Mouse (Mus musculus): ENCODE measurements around the gene Cog5. TPM values are rescaled to one million over a fixed set of nuclear protein-coding genes. Genes with fewer than 3 reads are reported as not detected.

Cog5 gene
- polyA plus RNA-seq, 1 experiment from 2014 or later = 31.3 TPM

DNA sequence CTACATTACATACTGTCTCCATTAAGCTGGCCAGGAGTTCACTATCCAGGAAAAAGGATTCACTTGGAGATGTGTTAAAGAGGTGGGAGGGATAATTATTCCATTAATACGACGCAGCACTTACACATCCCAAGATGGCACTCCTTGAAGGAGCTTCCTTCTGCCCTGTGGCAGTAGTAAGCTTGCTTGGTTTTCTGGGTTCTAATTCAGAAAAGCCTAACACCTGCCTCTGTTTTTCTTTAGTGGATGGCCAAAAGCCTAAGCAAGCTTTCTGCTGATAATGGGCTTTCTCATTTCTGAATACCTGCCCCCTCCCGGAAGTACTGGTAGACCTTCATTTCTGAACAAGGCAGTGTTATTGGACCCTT lies 19.4 kb upstream of the Cog5 start:
- peak overlapping the region; percentile 95 for H3K4me2 ChIP-seq (ENCODE audit: low read depth, low read length)
- H3K9ac ChIP-seq (ENCODE audit: low read length) = peak overlapping the region; percentile 91
- no peaks in the 10 kb centered on the region for H3K27me3 ChIP-seq (ENCODE audit: control insufficient read depth, insufficient read depth, low read length)
- no peak overlapping the region for H3K4me3 ChIP-seq (replicated peaks; ENCODE audit: low read length)
- no peak overlapping the region for H3K27ac ChIP-seq (ENCODE audit: low read length)
- 87% methylated on average over 3 of the region's 3 CpGs for WGBS
- ATAC-seq (ENCODE audit: insufficient read depth, low FRiP score) = no peak
- H3K36me3 ChIP-seq (ENCODE audit: control insufficient read depth, insufficient read depth, low read length) = no peaks in the 10 kb centered on the region
- no peaks in the 10 kb centered on the region for H3K9me3 ChIP-seq (replicated peaks; ENCODE audit: control insufficient read depth, low read length)
- H3K4me1 ChIP-seq (ENCODE audit: control insufficient read depth, insufficient read depth, low read length) = no peaks in the 10 kb centered on the region; the same call in 1 of the 2 replicates

DNA sequence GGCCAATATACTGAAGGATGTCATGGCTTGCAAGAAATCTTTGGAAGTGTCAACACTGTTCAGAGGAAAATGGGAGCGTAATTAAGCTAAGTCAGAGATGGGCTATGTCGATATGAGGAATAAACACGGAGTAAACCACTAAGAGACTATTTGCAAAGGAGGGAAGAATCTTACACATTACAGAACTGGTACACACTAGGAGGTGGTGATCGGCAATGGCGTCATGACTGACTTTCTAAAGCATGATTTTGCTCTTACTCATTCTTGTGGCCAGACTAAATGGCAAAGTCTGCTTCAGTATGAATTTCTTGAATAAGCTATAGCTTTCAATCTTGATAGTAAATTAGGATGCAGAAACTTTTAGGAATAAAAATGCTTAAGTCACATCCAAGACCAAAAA lies 1.1 kb upstream of the Cog5 start:
- Histone ChIP-seq H3K27me3 (ENCODE audit: control insufficient read depth, insufficient read depth, low read length) (no peaks in the 10 kb centered on the region), H3K4me3 (replicated peaks; ENCODE audit: low read length) (no peak overlapping the region)
- 67% methylated on average over 5 of the region's 5 CpGs for WGBS

DNA sequence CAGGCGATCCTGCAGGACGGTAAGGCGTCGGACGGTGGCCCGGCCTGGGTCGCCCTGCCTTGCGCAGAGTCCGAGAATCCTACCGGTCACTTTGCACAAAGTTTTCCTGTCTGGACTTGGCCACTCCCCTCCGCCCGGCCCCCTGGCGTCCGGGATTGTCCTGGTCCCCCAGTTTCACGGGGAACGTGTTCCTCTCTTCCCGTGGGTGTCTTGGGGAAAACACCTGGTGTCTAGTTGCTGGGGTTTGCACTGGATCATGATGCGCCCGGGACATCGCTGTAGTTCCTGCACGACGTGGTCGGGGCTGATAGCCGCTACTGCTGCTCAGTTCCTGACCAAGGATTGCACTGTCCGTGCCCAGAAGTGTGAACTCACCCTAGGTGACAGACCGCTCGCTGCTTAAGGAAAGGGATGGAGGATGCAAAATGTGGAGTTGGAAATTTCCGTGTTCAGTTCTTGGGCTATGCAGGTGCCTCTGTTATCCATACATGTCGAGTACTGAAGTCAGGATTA lies 352 bp downstream of the Cog5 start:
- peak; percentile 82 for ATAC-seq (ENCODE audit: insufficient read depth, low FRiP score)
- no peaks in the 10 kb centered on the region for H3K36me3 ChIP-seq (ENCODE audit: control insufficient read depth, insufficient read depth, low read length)
- H3K27me3 ChIP-seq (ENCODE audit: control insufficient read depth, insufficient read depth, low read length) = no peaks in the 10 kb centered on the region
- peak overlapping the region; percentile 74 for H3K4me2 ChIP-seq (ENCODE audit: low read depth, low read length)
- H3K9ac ChIP-seq (ENCODE audit: low read length) = peak overlapping the region; percentile 85
- H3K4me1 ChIP-seq (ENCODE audit: control insufficient read depth, insufficient read depth, low read length) = peaks cover 6% of the 10 kb centered on the region
- peak overlapping the region; percentile 86 for H3K27ac ChIP-seq (ENCODE audit: low read length)
- under 1% methylated on average over 29 of the region's 29 CpGs for WGBS
- H3K9me3 ChIP-seq (replicated peaks; ENCODE audit: control insufficient read depth, low read length) = no peaks in the 10 kb centered on the region
- peak overlapping the region; percentile 73 for H3K4me3 ChIP-seq (replicated peaks; ENCODE audit: low read length)

More for the DNA sequence above, 1.1 kb upstream of the Cog5 start:
- ATAC-seq (ENCODE audit: insufficient read depth, low FRiP score) = no peak
- H3K4me2 ChIP-seq (ENCODE audit: low read depth, low read length) = peak overlapping the region; percentile 64
- no peak overlapping the region for H3K27ac ChIP-seq (ENCODE audit: low read length)
- no peaks in the 10 kb centered on the region for H3K9me3 ChIP-seq (replicated peaks; ENCODE audit: control insufficient read depth, low read length)
- peaks cover 6% of the 10 kb centered on the region for H3K4me1 ChIP-seq (ENCODE audit: control insufficient read depth, insufficient read depth, low read length)
- H3K9ac ChIP-seq (ENCODE audit: low read length) = no peak overlapping the region
- H3K36me3 ChIP-seq (ENCODE audit: control insufficient read depth, insufficient read depth, low read length) = no peaks in the 10 kb centered on the region

DNA sequence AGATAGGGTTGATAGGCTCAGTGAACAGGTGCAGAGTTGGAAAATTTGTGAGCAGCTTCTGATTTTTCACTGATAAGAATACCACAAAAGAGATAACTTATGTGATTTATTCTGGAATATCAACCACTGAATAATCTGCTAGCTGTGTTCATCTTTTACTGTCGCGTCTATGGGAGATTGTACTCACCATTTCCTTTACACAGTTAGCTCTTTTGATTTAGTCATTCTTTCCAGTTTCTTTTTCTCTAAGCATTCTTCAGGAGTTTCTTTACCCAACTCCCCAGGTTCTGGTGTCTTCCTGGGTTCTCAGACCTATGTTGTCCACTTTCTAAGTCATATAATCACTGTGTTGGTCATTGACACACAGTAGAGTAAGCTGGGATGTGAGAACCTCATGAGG lies 2.2 kb downstream of the Cog5 start:
- ATAC-seq (ENCODE audit: insufficient read depth, low FRiP score) = no peak
- H3K4me2 ChIP-seq (ENCODE audit: low read depth, low read length) = no peak overlapping the region
- no peak overlapping the region for H3K9ac ChIP-seq (ENCODE audit: low read length)
- no peak overlapping the region for H3K27ac ChIP-seq (ENCODE audit: low read length)
- H3K4me3 ChIP-seq (replicated peaks; ENCODE audit: low read length) = no peak overlapping the region
- no peaks in the 10 kb centered on the region for H3K27me3 ChIP-seq (ENCODE audit: control insufficient read depth, insufficient read depth, low read length)
- H3K4me1 ChIP-seq (ENCODE audit: control insufficient read depth, insufficient read depth, low read length) = peaks cover 6% of the 10 kb centered on the region
- H3K36me3 ChIP-seq (ENCODE audit: control insufficient read depth, insufficient read depth, low read length) = peaks cover under 1% of the 10 kb centered on the region; the same call in 1 of the 2 replicates
- H3K9me3 ChIP-seq (replicated peaks; ENCODE audit: control insufficient read depth, low read length) = no peaks in the 10 kb centered on the region
- 92% methylated on average over 2 of the region's 2 CpGs for WGBS

DNA sequence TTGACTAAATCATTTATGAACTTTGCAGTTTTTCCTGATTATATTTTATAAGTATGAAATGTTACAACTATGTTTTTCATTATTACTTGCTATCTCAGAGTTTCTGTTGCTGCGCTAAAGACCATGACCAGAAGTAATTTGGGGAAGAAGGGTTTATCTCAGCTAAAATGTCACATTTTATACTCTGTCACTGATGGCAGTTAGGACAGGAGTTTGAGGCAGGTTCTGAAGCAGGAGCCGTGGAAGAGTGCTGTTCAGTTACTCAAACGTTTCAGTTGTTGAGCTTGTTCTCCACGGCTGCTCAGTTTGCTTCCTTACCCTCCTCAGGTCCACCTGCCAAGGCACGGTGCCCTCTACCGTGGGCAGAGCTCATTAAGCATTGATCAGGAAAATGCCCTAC lies 11.3 kb downstream of the Cog5 start:
- H3K4me2 ChIP-seq (ENCODE audit: low read depth, low read length) = no peak overlapping the region
- H3K27me3 ChIP-seq (ENCODE audit: control insufficient read depth, insufficient read depth, low read length) = no peaks in the 10 kb centered on the region
- H3K4me1 ChIP-seq (ENCODE audit: control insufficient read depth, insufficient read depth, low read length) = no peaks in the 10 kb centered on the region
- WGBS = 74% methylated on average over 6 of the region's 6 CpGs
- no peaks in the 10 kb centered on the region for H3K9me3 ChIP-seq (replicated peaks; ENCODE audit: control insufficient read depth, low read length)
- H3K9ac ChIP-seq (ENCODE audit: low read length) = no peak overlapping the region
- no peak overlapping the region for H3K27ac ChIP-seq (ENCODE audit: low read length)
- no peak for ATAC-seq (ENCODE audit: insufficient read depth, low FRiP score)
- peaks cover 11% of the 10 kb centered on the region; the same call in 1 of the 2 replicates for H3K36me3 ChIP-seq (ENCODE audit: control insufficient read depth, insufficient read depth, low read length)
- H3K4me3 ChIP-seq (replicated peaks; ENCODE audit: low read length) = no peak overlapping the region

DNA sequence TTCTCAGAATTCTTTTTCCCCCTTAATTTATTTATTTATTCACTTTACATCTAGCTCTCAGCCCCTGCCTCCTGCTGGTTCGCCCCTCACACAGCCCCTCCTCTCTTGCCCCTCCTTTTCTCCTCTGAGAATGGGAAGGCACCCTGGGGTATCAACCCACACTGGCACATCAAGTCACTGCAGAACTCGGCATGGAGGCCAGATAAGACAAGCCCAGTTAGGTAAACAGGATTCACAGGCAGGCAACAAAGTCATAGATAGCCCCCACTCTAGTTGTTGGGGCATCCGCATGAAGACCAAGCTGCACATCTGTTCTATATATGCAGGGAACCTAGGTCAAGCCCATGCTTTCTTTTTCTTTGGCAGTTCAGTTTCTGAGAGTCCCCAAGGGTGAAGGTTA lies 12.5 kb downstream of the Cog5 start:
- Histone ChIP-seq H3K36me3 (ENCODE audit: control insufficient read depth, insufficient read depth, low read length) (peaks cover 8% of the 10 kb centered on the region; the same call in 1 of the 2 replicates), H3K27me3 (ENCODE audit: control insufficient read depth, insufficient read depth, low read length) (no peaks in the 10 kb centered on the region), H3K9me3 (replicated peaks; ENCODE audit: control insufficient read depth, low read length) (no peaks in the 10 kb centered on the region), H3K4me2 (ENCODE audit: low read depth, low read length) (no peak overlapping the region), H3K9ac (ENCODE audit: low read length) (no peak overlapping the region), H3K4me1 (ENCODE audit: control insufficient read depth, insufficient read depth, low read length) (no peaks in the 10 kb centered on the region), H3K27ac (ENCODE audit: low read length) (no peak overlapping the region), H3K4me3 (replicated peaks; ENCODE audit: low read length) (no peak overlapping the region)
- ATAC-seq (ENCODE audit: insufficient read depth, low FRiP score) = no peak
- WGBS = 65% methylated on average over 3 of the region's 3 CpGs

DNA sequence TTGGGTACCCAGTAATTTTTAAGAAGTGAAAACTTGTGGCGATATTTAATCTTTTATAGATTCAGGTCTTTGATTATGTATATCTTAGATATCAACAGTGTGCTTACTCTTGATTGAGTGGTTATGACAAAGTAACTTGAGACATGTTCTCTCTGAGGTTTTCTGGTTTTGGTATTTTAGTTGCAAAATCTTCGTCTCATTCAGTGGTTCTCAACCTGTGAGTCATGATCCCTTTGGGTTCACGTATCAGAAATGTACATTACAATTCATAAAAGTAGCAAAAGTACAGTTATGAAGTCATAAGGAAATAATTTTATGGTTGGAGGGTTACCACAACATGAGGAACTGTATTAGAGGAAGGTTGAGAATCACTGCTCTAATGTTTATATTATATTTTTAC lies 32.0 kb downstream of the Cog5 start:
- no peak for ATAC-seq (ENCODE audit: insufficient read depth, low FRiP score)
- Histone ChIP-seq H3K27ac (ENCODE audit: low read length) (no peak overlapping the region), H3K4me2 (ENCODE audit: low read depth, low read length) (no peak overlapping the region), H3K9me3 (replicated peaks; ENCODE audit: control insufficient read depth, low read length) (no peaks in the 10 kb centered on the region), H3K27me3 (ENCODE audit: control insufficient read depth, insufficient read depth, low read length) (no peaks in the 10 kb centered on the region), H3K4me1 (ENCODE audit: control insufficient read depth, insufficient read depth, low read length) (no peaks in the 10 kb centered on the region), H3K9ac (ENCODE audit: low read length) (no peak overlapping the region), H3K4me3 (replicated peaks; ENCODE audit: low read length) (no peak overlapping the region), H3K36me3 (ENCODE audit: control insufficient read depth, insufficient read depth, low read length) (no peaks in the 10 kb centered on the region)
- 92% methylated on average over 3 of the region's 3 CpGs for WGBS

DNA sequence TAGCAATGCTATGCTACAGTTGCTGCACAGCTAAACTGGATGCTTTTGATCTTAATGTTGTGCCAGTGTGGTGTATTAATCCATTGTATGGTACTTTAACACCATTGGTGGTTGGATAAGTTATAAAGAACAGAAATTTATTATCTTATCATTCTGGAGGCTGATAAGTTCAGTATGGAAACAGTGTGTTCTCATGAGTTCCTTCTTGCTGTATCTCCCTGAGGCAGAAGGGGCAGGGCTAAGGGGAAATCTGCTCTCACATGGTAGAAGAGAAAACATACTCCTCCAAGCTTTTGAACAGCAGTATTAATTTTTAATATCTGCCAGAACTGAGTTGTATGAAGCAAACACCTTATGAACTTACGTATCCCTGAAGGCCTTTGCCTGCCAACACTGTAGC lies 38.6 kb downstream of the Cog5 start:
- Histone ChIP-seq H3K27ac (ENCODE audit: low read length) (no peak overlapping the region), H3K4me1 (ENCODE audit: control insufficient read depth, insufficient read depth, low read length) (no peaks in the 10 kb centered on the region), H3K4me2 (ENCODE audit: low read depth, low read length) (no peak overlapping the region), H3K36me3 (ENCODE audit: control insufficient read depth, insufficient read depth, low read length) (peaks cover 8% of the 10 kb centered on the region; the same call in 1 of the 2 replicates), H3K4me3 (replicated peaks; ENCODE audit: low read length) (no peak overlapping the region), H3K9me3 (replicated peaks; ENCODE audit: control insufficient read depth, low read length) (0 out of 2 replicates have a peak, but pooled peaks cover 5% of the 10 kb centered on the region), H3K9ac (ENCODE audit: low read length) (no peak overlapping the region), H3K27me3 (ENCODE audit: control insufficient read depth, insufficient read depth, low read length) (no peaks in the 10 kb centered on the region)
- no peak for ATAC-seq (ENCODE audit: insufficient read depth, low FRiP score)
- 84% methylated on average over 1 of the region's 1 CpGs for WGBS

DNA sequence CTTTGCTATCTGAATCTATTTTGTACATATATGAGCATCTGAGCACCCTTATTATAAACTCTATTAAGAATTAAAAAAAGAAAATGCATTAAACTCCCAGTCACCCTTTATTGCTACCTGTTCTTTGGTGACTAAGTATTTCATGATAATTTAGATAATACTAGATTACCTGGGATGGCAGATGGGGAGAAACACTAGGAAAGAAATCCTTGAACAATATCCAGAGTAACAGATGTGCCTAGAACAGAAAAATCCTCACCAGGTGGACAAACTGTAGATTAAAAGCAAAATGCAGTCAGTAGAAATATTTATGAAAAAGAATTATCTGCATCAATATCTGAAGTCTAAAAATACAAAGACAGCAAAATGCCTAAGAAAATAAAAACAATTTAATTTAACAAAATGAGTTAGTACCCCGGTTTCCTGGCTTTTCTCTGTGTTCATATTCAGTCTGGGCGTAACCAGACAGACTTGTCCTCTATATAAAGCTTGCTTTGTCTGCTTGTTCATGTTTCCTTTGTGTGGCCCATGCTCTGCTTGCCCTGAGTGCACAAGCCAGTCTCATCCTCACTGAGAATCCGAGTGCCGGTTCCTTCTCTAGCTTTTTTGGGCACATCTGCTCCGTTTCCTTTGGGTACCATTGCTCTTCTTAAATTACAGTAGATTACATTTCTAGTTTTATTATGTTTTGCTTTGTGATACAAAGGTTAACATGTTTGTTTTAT lies 46.1 kb downstream of the Cog5 start:
- no peaks in the 10 kb centered on the region for H3K4me1 ChIP-seq (ENCODE audit: control insufficient read depth, insufficient read depth, low read length)
- 0 out of 2 replicates have a peak, but pooled peaks cover 5% of the 10 kb centered on the region for H3K9me3 ChIP-seq (replicated peaks; ENCODE audit: control insufficient read depth, low read length)
- H3K27ac ChIP-seq (ENCODE audit: low read length) = no peak overlapping the region
- H3K4me3 ChIP-seq (replicated peaks; ENCODE audit: low read length) = no peak overlapping the region
- no peak for ATAC-seq (ENCODE audit: insufficient read depth, low FRiP score)
- H3K4me2 ChIP-seq (ENCODE audit: low read depth, low read length) = no peak overlapping the region
- H3K36me3 ChIP-seq (ENCODE audit: control insufficient read depth, insufficient read depth, low read length) = peaks cover 8% of the 10 kb centered on the region; the same call in 1 of the 2 replicates
- 58% methylated on average over 5 of the region's 5 CpGs for WGBS
- H3K27me3 ChIP-seq (ENCODE audit: control insufficient read depth, insufficient read depth, low read length) = no peaks in the 10 kb centered on the region
- H3K9ac ChIP-seq (ENCODE audit: low read length) = no peak overlapping the region

Measured in stomach, embryonic 16.5 days (tissue).